Mouse (Mus musculus) liver, adult 2 months (tissue): ENCODE results near the gene Gm11634. TPM values are rescaled to one million over a fixed set of nuclear protein-coding genes. Genes with fewer than 3 reads are reported as not detected.

Source experiments
- DNase-seq: peaks from one replicate; pipeline ENCODE4 v3.0.0-alpha.2; 2011; ENCODE audit warnings: low read depth, low spot score; ENCODE audit errors: extremely low read depth
- H3K27ac ChIP-seq: fragments of 200-500 bp; replicated peaks from 2 replicates; pipeline ENCODE4 v1.5.1; 2012; ENCODE audit warnings: low read depth, mild to moderate bottlenecking, control low read depth, inconsistent platforms, low read length; ENCODE audit not compliant: insufficient read depth
- H3K27me3 ChIP-seq: fragments of 200-500 bp; 2 replicates; pipeline ENCODE4 v1.6.1; 2012; ENCODE audit warnings: mild to moderate bottlenecking, moderate library complexity, low read length, inconsistent platforms; ENCODE audit not compliant: control insufficient read depth, insufficient read depth
- H3K36me3 ChIP-seq: fragments of 200-500 bp; 2 replicates; pipeline ENCODE4 v1.6.1; 2012; ENCODE audit warnings: low read length, inconsistent platforms; ENCODE audit not compliant: control insufficient read depth, insufficient read depth
- H3K4me1 ChIP-seq: fragments of 200-500 bp; 2 replicates; pipeline ENCODE4 v1.6.1; 2011; ENCODE audit warnings: low read length; ENCODE audit not compliant: control insufficient read depth, insufficient read depth
- H3K4me3 ChIP-seq: fragments of 200-500 bp; 2 replicates; pipeline ENCODE4 v1.5.1; 2011; ENCODE audit warnings: low read depth, mild to moderate bottlenecking, control low read depth, low read length, moderate library complexity; ENCODE audit not compliant: insufficient read depth
- H3K79me2 ChIP-seq: fragments of 200-500 bp; 2 replicates; pipeline ENCODE4 v1.6.1; 2012; ENCODE audit warnings: inconsistent platforms, mild to moderate bottlenecking, low read length, moderate library complexity; ENCODE audit not compliant: control insufficient read depth, insufficient read depth
- H3K9ac ChIP-seq: fragments of 200-500 bp; 2 replicates; pipeline ENCODE4 v1.6.1; 2012; ENCODE audit warnings: low read depth, mild to moderate bottlenecking, control low read depth, inconsistent platforms, low read length
- CTCF ChIP-seq: fragments of 200-500 bp; IDR thresholded peaks from 2 replicates; pipeline ENCODE4 v1.5.1; 2011; ENCODE audit warnings: low read depth, low read length, control low read depth
- POLR2A ChIP-seq: fragments of 200-500 bp; IDR thresholded peaks from 2 replicates; pipeline ENCODE4 v1.6.1; 2011; ENCODE audit warnings: low read length, control low read depth; ENCODE audit not compliant: insufficient read depth; ENCODE audit errors: extremely low read depth
- WGBS: fragments of 180-500 bp; shearing (Covaris S2); methylation state at CpG from one replicate; pipeline ENCODE4 v1.1.7; 2018; 5-methylcytosine and 5-hydroxymethylcytosine counted together
- polyA plus RNA-seq: library from polyadenylated mRNA; depleted of rRNA; stranded (reverse); fragments of >200 nt; gene quantifications from 2 replicates; pipeline ENCODE4 v1.2.3, GENCODE M21; 2012
- total RNA-seq: library from RNA; depleted of rRNA; stranded (reverse); fragments of >200 nt; gene quantifications from 2 replicates; pipeline ENCODE4 v1.2.3, GENCODE M21; 2014

The Gm11634 gene
- total and polyA plus RNA-seq, 2 experiments = not detected

GRCm38 (mm10) chr11:101582054-101583035, 16.7 kb downstream of the Gm11634 start, which contains the start of gene Tmem106a:
Tmem106a (plus strand) TSS chr11:101582242.
- TF ChIP-seq CTCF (no peak), POLR2A (0 out of 2 replicates have a peak, but pooled peaks have one; percentile 10)
- peaks cover 10% of the 10 kb centered on the region for H3K4me1 ChIP-seq
- 14% methylated on average over 30 of the region's 31 CpGs for WGBS
- peaks cover 64% of the 10 kb centered on the region for H3K36me3 ChIP-seq
- DNase-seq = peak; percentile 81
- peak within 1 kb of the TSS; percentile 89 for H3K27ac ChIP-seq
- H3K27me3 ChIP-seq = no peaks in the 10 kb centered on the region
- no peaks in the 10 kb centered on the region for H3K79me2 ChIP-seq
- H3K4me3 ChIP-seq = peak within 1 kb of the TSS; percentile 45
- H3K9ac ChIP-seq = peak within 1 kb of the TSS; percentile 54

GRCm38 (mm10) chr11:101581081-101581764, 17.8 kb downstream of the Gm11634 start:
- H3K4me3 ChIP-seq = no peak overlapping the region
- no peak for TF ChIP-seq CTCF
- no peak for TF ChIP-seq POLR2A
- peaks cover 64% of the 10 kb centered on the region for H3K36me3 ChIP-seq
- 56% methylated on average over 6 of the region's 6 CpGs for WGBS
- no peak overlapping the region for H3K9ac ChIP-seq
- no peak for DNase-seq
- no peaks in the 10 kb centered on the region for H3K27me3 ChIP-seq
- no peaks in the 10 kb centered on the region for H3K79me2 ChIP-seq
- H3K4me1 ChIP-seq = peaks cover 10% of the 10 kb centered on the region
- 0 out of 2 replicates have a peak overlapping the region, but pooled peaks have one; percentile 8 for H3K27ac ChIP-seq

GRCm38 (mm10) chr11:101576116-101576515, 22.9 kb downstream of the Gm11634 start:
- no peak for DNase-seq
- Histone ChIP-seq H3K36me3 (peaks cover 81% of the 10 kb centered on the region), H3K4me1 (0 out of 2 replicates have a peak, but pooled peaks cover under 1% of the 10 kb centered on the region), H3K4me3 (no peak overlapping the region), H3K27me3 (no peaks in the 10 kb centered on the region), H3K9ac (no peak overlapping the region), H3K27ac (no peak overlapping the region), H3K79me2 (no peaks in the 10 kb centered on the region)
- no peak for TF ChIP-seq CTCF
- TF ChIP-seq POLR2A = no peak
- WGBS = 90% methylated on average over 6 of the region's 6 CpGs

- no peak for DNase-seq
- H3K79me2 ChIP-seq = no peaks in the 10 kb centered on the region; the same call in 1 of the 2 replicates
- H3K27ac ChIP-seq = no peak overlapping the region
- TF ChIP-seq CTCF (no peak), POLR2A (no peak)
- H3K4me3 ChIP-seq = no peak overlapping the region
- no peaks in the 10 kb centered on the region for H3K27me3 ChIP-seq
- WGBS = 75% methylated on average over 3 of the region's 3 CpGs
- no peak overlapping the region for H3K9ac ChIP-seq
- H3K4me1 ChIP-seq = no peaks in the 10 kb centered on the region
- peaks cover 89% of the 10 kb centered on the region for H3K36me3 ChIP-seq
Measured at GRCm38 (mm10) chr11:101568421-101568820, 30.6 kb downstream of the Gm11634 start.

GRCm38 (mm10) chr11:101562391-101562790, 36.7 kb downstream of the Gm11634 start:
- Histone ChIP-seq H3K27ac (no peak overlapping the region), H3K79me2 (peaks cover 6% of the 10 kb centered on the region; the same call in 1 of the 2 replicates), H3K9ac (no peak overlapping the region), H3K27me3 (no peaks in the 10 kb centered on the region), H3K4me1 (peaks cover 9% of the 10 kb centered on the region), H3K36me3 (peaks cover 80% of the 10 kb centered on the region), H3K4me3 (no peak overlapping the region)
- no peak for TF ChIP-seq POLR2A
- peak; percentile 58; the same call in 1 of the 2 replicates for TF ChIP-seq CTCF
- DNase-seq = peak; percentile 70
- WGBS = 18% methylated on average over 5 of the region's 5 CpGs
